Mouse (Mus musculus): ENCODE data around the gene Mapk8ip1.

The Mapk8ip1 gene

GRCm38 (mm10) chr2:92391116-92391515 lies 9.9 kb downstream of the Mapk8ip1 start:
- no peak for DNase-seq (ENCODE audit: low spot score in 2 of 2)

GRCm38 (mm10) chr2:92390206-92390930 lies 10.7 kb downstream of the Mapk8ip1 start:
- DNase-seq (ENCODE audit: low spot score in 2 of 2), result no peak

- DNase-seq (ENCODE audit: low spot score in 2 of 2), result no peak
Observed at GRCm38 (mm10) chr2:92389645-92390044, 11.4 kb downstream of the Mapk8ip1 start.

- DNase-seq (ENCODE audit: low spot score in 2 of 2), result peak; percentile 91 to 94
Observed at GRCm38 (mm10) chr2:92388891-92389641, 12.0 kb downstream of the Mapk8ip1 start.

GRCm38 (mm10) chr2:92388081-92388517 lies 13.0 kb downstream of the Mapk8ip1 start:
- no peak for DNase-seq (ENCODE audit: low spot score in 2 of 2)

DNA sequence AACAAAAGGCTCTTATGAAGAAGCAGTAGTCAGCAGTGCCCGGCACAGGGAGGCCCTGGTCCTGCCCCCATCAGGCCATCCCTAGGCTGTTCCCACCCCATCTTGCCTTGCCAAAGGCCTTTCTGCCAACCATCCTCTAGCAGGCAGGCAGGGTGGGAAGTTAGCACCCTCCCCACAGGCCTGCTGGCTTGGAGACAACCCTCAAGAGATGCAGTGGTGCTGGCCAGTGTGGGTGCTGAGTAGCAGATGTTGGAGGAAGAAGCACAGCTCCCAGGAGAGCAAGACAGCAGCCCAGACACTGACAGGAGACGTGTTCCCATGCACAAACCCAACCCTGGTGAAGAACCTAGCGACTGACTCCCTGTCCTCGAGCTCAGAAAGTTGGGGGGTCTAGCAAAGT lies 13.4 kb downstream of the Mapk8ip1 start:
- DNase-seq (ENCODE audit: low spot score in 2 of 2), result no peak

DNA sequence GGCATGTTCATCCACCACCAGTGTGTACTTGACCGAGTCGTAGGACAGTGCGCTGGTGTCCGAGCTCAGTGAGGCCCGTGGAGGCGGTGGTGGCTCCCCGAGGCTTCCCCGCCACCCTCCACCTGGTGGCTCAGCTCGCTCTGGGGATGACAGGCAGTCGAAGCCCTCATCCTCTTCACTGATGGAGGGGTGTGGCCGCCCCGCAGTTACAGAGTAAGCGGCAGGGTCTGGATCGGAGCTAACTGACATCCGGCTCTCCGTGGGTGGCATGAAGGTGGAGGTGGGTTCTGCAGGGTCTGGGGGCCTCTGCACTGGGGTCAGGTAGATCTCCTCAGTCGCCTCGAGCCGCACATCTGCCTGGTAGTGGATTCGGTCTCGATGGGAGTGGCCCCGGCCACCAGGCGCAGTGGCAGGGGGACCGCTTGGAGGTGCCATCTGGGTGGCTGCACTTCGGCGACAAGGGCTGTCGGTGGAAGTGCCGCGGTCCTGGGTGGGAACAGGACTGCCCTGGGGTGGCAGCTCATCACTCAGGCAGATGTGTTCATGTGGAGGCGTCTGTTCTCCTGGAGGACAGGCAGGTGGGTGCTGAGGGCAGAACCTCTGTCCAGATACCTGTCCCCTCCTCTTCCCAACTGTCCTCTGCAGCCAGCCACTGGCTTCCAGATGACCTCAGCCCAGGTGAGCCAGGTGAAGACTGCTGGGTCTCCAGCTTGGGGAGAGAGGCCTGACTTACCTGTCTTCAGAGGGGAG lies 14.1 kb downstream of the Mapk8ip1 start:
- no peak for DNase-seq (ENCODE audit: low spot score in 2 of 2)

GRCm38 (mm10) chr2:92385113-92386051 lies 15.7 kb downstream of the Mapk8ip1 start:
- no peak for DNase-seq (ENCODE audit: low spot score in 2 of 2)

DNA sequence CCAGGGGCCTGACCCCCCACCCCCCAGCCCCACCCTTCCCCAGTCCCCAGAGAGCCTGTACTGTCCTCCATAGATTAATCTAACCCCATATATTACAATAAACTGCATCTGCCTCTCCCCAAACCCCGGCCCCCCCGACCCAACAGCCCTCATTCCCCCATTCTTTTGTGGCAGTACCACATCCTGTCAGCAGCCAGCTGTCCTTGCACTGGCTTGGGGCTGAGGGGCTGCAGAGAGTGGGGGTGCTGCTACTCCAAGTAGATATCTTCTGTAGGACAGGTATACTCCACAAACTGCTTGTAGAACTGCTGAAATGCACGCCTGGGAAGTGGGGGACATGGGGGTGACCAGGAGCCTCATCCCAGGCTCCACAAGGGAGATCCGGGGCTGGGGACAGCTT lies 17.0 kb downstream of the Mapk8ip1 start:
- DNase-seq (ENCODE audit: low spot score in 2 of 2), result no peak

DNA sequence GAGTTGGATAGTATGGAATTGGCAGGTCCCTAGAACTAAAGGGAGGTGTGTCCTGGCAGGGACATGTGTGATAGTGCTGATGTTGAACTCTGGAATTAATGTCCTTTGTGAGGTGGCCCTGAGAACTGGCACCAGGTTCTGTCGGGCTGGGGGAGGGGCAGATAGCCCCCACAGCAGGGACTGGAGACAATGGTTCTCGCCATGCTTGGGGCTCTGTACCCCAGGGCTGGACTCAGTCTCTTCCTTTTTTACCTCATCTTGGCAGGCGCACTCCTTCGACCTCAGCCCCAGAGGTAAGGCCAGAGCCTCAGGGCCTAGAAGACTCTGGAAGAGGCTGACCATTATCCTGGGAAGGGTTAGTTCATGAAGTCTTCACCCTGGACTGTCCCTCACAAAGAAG lies 18.3 kb downstream of the Mapk8ip1 start:
- DNase-seq (ENCODE audit: low spot score in 2 of 2), result no peak

- DNase-seq (ENCODE audit: low spot score in 2 of 2), result no peak
Observed at GRCm38 (mm10) chr2:92381901-92382588, 19.0 kb downstream of the Mapk8ip1 start, which contains the start of gene 1700029I15Rik. Gene 1700029I15Rik, plus strand, starts transcription at chr2:92382538.

DNA sequence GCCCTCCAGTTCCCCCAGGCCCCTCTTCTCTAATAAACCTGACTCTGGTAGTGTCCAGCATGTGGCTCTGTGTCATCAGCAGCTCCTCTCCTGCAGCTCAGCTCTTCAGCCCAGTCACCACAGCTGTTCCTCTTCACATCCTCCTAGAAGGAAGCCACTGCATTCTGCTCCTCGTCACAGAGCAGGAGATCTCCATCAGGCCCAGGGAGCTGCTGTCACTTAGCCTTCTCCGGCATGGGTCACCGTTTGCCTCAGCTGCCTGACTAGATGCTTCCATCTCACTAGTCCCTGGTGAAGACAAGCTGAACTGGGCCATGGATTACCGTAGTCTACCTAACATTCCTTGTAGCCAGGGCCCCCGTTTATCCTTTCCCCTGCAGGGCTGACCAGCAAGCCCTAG lies 19.9 kb downstream of the Mapk8ip1 start:
- no peak for DNase-seq (ENCODE audit: low spot score in 2 of 2)

DNA sequence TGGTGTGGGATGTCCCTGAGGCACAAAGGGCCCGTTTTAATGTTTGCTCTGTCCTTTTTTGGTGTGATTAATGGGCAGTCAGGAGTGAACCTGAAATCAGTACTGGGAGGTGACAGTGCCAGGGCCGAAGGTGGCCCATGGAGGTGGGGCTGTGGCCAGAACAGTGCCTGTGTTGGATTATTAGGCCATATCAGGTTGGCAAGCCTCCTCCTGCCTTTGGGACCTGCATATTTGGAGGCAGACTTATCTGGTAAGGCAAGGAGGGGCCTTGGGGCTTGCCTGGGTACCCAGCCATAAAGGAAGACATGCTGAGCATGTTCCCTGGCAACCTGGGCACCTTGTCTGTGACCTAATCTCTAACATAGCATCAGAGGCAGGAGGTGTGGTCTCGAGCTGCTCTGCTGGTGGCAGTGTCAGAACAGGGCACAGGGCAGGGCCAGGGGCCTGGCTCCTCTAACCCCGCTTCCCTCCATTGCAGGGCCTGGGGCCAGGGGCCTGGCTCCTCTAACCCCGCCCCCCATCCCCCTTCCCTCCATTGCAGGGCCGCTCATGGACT lies 20.5 kb downstream of the Mapk8ip1 start:
- no peak for DNase-seq (ENCODE audit: low spot score in 2 of 2)

- no peak for DNase-seq (ENCODE audit: low spot score in 2 of 2)
Observed at GRCm38 (mm10) chr2:92379783-92380494, 21.1 kb downstream of the Mapk8ip1 start.

DNA sequence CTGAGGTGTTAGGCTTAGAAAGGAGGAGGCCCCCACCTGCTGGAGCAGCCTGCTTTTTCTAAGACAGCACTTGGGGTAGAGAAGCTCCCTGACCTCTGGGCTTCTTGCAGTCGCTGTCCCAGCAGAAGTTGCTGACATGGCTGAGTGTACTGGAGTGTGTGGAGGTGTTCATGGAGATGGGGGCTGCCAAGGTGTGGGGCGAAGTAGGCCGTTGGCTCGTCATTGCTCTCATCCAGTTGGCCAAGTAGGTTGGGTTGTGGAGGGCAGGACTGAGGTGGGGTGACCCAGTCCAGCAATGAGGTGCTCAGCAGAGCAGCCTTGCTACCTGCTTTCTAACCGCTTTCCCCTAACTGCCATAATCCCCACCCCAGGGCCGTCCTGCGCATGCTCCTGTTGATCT lies 23.7 kb downstream of the Mapk8ip1 start:
- DNase-seq (ENCODE audit: low spot score in 2 of 2), result no peak

DNA sequence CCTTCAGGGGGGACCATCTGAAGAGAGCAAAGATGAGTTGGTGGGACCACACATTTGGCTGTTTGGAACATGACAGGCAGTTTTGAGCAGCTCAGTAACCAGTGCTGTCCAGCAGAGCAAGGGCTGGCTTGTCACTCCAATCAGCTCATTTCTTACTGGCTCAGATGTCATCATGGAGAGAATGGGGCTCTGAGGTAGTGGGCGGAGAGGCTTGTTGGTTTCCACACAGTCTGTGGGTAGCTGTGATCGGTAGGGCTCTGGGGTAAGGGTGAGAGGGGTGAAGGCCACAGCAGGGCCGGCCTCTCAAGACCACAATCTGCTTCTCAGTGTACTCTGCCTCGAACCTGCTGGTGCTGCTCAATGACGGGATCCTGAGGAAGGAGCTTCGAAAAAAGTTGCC lies 24.8 kb downstream of the Mapk8ip1 start:
- no peak for DNase-seq (ENCODE audit: low spot score in 2 of 2)

DNA sequence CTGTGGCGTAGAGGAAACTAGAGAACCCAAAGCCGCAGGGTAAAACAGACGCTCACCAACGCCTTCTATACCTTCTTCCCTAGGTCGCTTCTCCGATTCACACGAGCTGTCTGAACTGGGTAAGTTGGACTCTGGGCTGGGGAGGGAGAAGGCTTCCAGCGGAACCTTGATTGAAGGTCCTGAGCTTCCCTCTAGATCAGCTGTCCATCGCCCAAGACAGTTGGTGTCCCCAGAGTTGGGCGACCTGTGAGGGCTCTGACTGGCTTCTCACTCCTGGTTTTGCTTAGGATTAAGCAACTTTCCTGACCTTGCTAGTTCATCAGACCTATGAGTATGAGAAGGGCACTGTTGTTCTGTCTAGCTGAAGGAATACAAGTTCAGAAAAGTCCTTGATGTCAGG lies 25.3 kb downstream of the Mapk8ip1 start:
- DNase-seq (ENCODE audit: low spot score in 2 of 2), result no peak

- DNase-seq (ENCODE audit: low spot score in 2 of 2), result peak; percentile 94 to 96
Observed at GRCm38 (mm10) chr2:92375099-92375623, 25.9 kb downstream of the Mapk8ip1 start.

DNA sequence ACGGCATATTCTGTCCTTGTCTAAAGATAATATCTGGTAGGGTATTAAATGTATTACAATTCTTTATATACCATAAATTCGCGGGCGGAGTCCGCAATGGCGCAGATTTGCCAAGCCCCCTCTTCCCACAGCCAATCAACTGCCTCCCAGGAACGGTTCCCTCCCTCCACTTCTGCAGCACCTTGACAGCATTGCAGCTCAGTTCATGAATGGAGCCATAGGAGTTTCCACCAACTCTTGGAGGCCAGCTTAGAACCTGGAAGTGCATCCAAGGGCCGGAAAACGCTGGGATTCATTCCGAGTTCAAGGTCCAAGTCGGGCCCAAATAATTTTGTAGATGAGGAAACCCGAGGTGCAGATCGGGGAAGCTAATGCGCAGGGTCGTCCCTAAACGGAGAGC lies 26.5 kb downstream of the Mapk8ip1 start, which contains the start of the genes Pex16 and Large2:
Gene Pex16, plus strand, starts transcription at position 163 of the 400 bp plus-strand sequence.
Gene Large2, minus strand, starts transcription at position 356 of the 400 bp plus-strand sequence.
- no peak for DNase-seq (ENCODE audit: low spot score in 2 of 2)

Data from frontal cortex, postnatal 10 days (tissue).